Mouse (Mus musculus) embryo, embryonic 11 days (tissue): ENCODE data around the gene Ndufaf2.
A peak's percentile ranks its signal among the peaks of the same experiment; 100 is the strongest.

Experiments used
- DNase-seq: peaks from one replicate; pipeline ENCODE4 v3.0.0-alpha.2; 2015

The Ndufaf2 gene

DNA sequence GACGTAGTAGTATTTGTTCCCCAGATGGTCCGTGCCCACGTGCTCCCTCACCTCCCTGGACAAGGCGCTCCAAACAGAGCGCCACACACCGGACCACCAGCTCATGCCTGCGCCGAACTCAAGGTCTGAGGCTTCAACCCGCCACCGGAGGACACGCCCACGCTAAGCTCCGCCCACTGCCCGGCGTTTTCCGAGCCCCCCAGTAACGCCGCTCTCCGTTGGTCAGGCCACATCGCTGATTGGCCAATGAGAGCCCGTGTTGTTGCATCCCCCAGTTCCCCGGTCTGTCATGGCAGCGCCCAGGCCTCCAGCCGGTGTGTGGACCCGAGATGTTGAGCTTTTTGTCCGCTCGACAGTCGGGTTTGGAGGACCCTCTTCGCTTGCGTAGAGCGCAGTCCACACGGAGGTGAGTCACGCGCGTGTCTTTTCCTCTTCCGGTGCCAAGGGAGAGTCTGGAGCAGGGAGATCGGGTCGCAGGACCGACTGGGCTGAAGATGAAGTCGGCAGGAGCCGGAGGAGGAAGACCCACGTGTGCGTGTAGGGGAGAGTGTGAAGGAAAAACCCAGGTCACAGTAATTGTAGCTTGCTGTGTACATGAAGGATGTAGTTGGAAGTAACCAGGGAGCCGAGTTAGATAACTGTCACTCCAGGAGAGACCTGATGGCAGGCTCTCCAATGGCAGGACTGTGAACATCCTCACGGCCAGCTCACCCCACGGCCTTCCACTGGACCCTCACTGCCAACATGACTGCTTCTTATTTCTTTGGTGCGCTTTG lies at the start of gene Ndufaf2, which contains the start of gene Ercc8:
TSS of gene Ndufaf2 (minus strand) at position 159 of the 776 bp plus-strand sequence.
TSS of gene Ercc8 (plus strand) at position 267 of the 776 bp plus-strand sequence.
- DNase-seq: peak; percentile 97

DNA sequence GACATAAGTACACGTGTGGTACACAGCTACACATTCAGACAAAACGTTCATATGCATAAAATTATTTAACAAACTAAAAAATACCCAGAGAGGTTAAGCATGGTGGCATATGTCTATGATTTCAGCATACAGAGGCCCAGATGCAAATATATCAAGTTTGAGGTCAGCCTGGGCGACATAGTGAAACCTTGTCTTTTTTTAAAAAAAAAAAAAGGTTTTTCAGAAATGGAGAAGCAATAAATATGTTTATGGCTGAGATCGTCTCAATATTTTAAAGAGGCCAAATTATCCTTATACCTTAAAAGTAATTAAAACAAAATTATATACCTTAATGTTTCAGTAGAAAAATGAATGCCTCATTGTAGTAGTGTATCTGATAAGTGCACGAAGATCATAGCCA lies 49.7 kb upstream of the Ndufaf2 start:
- DNase-seq: no peak

DNA sequence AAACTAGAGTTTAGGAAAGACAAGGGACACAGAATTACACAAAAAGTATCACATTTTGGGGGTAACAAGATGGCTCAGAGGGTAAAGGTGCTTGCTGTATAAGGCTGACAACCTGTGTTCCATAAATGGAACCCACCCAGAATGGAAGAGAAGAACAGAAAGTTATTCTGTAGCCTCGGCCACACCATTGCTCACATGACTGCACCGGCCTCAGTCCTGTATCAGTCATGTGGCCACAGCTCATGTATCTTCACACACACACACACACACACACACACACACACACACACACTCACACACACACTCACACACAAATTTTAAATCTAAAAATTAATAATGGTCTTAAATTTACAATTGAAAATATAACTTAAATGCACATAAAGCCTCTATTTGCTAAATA lies 49.0 kb upstream of the Ndufaf2 start:
- no peak for DNase-seq

DNA sequence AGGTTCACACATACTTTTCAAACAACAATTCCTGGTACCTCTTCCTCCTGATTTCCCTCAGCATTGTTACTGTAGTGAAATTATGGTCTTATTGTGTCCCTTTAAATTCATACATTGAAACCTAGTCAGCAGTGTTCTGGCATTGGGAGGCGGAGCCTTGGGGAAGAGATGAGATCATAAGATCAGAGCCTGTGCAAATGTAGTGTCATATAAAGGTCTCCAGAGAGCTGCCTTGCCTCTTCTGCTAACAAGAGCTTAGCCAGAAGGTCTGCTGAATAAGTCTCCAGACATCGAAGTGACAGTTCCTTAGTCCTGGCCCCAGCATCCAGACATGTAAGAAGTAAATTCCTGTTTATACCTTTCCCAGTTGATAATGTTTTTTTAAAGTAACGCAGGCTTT lies 46.4 kb upstream of the Ndufaf2 start:
- DNase-seq: no peak

DNA sequence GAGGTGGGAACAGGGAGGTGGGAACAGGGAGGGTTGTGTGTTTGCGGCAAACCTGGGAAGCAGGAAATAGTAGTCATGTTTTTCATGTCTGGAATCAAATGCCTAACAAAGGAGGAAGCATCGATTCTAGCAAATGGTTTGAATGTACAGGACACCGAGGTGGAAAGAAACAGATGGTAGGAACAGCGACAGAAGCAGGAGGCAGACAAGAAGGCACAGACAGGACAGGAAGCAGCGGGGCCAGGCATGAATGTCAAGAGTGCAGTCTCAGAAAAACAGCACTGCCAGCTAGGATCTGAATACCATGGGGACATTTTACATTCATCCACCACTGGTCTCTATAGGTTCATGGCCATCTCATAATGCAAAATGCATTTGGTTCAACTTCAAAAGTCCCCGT lies 37.1 kb upstream of the Ndufaf2 start:
- DNase-seq: no peak

DNA sequence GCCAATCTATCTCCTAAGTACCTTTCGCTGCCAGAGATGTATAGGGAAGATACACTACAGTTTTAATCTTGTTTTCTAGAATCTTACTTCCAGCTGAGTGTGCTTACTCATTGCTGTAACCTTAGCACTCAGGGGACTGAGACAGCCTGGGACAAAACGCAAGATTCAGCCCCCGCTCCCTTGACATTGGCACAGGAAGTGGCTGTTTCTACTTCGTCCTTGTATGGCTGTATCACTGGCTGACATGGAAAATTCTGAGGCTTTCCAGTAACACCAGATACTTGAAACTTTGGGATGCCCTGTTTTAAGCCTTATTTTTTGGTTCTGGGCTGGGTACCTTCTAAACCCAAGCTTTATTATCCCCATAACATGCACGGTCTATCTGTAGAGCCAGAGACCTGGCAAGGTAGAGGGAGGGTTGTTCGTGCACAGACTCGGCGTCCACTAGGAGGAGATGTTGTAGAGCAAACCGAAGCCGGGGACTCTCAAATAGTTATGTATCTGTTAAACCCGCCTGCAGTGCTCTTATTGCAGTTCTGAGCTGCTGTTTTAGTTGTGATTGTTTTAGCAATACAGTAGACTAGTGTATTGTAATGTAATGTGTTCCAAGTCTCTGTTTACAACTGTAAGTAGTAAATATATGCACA lies 32.8 kb upstream of the Ndufaf2 start:
- peak; percentile 75 for DNase-seq

DNA sequence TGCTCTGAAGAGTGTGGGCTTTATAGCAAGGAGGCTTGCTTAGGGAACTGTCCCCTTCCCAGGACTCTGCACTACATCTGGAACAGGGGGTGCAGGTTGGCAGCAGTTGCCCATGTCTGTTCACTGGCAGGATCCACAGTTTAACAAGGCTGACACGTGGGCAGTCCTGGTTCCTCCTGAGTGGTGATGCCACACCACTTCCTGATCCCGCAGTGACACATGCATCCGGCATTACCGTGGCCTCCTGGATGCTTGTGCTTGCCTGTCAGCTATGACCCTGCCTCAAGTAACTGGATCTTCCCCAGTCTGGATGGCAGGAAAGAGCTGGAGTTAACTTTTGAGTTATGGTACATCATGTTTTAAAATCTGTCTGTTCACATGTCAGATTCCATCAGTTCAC lies 29.6 kb upstream of the Ndufaf2 start:
- no peak for DNase-seq

DNA sequence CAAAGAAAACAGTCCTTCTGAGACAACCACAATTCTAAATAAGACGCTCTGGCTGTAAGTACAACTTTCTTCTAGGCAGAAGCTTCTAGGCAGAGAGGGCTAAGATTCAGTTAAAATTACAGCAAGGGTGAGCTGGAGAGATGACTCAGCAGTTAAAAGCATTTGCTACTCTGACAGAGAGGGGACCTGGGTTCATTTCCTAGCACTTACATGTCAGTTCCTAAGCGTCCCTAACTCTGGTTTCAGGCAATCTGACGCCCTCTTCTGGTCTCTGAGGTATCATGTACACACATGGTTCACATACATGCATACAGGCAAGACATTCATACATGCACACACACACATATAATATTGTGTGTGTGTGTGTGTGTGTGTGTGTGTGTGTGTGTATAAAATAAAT lies 27.1 kb upstream of the Ndufaf2 start:
- no peak for DNase-seq

DNA sequence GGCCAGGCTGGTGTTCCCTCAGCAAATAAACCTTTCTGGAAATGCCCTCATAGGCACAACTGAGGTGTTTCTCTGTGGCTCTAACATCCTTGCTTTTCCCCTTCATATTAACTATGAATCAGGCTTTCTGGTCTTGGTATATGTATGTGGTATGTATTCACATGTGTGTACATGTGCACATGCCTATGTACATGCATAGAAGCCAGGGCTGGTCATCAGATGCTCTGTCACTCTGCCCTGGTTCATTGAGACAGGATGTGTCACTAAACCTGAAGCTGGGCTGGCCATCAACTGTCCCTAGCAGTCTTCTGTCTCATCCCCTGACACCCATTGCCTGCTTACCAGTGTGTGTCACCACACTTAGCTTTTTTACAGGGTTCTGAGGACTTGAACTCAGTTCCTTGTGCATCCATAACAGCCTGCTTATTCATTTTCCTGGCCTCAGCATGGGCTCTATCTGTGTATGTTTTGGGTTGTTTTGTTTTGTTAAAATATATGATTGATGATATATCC lies 26.4 kb upstream of the Ndufaf2 start:
- DNase-seq: no peak

DNA sequence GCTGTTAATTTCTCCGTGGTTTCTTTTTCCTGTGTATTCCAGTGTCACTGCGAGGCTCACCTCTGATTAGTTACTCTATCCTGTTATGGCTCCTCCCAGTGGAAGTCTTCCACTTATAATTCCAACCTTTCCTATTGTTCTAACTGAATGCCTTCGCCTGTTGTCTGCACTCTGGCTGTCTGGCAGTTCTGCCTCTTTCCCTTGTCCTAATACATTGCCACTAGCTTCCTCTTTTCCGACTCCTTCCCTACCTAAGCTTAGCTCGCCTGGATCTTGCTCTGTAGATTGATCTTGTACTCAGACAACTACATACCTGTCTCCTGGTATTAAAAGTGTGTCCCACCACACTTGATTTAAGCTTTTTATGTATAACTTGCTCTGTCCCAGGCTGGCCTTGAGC lies 22.4 kb upstream of the Ndufaf2 start:
- no peak for DNase-seq

DNA sequence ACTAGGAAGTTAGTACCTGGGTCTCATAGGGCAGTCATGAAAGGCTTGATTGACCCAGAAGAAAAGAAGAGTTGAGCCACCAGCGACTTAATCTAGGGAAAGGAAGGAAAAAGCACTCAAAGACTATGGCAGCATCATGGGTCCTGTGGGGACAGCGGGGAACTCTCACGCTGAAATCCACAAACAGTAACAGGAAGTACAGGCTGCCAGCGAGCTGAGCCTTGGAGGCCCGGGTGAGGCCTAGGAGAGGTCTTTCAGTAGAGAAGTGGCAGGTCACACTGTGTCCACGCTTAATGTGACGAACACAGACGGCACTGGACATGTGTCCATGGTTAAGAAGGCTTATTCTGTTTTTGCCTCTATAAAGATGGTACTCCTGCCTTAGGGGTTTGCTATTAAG lies 21.2 kb upstream of the Ndufaf2 start:
- DNase-seq: no peak

DNA sequence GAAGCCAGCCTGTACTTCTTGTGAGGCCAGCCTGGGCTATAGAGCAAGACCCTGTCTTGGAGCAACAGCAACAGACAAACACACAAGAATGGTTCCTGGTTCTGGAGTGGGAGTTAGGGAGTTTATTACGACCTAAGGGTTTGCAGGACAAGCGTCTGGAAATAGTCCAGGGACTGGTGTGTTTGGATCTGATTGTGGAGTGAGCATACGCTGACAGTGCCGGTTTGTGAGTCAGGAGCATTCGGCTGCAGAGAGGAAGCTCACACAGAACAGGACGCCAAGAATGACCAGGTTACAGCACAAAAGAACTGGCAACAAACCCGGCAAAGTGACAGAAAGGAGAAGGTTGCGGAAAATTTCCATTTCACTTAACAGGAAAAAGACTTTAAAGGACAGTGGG lies 12.1 kb upstream of the Ndufaf2 start:
- no peak for DNase-seq

DNA sequence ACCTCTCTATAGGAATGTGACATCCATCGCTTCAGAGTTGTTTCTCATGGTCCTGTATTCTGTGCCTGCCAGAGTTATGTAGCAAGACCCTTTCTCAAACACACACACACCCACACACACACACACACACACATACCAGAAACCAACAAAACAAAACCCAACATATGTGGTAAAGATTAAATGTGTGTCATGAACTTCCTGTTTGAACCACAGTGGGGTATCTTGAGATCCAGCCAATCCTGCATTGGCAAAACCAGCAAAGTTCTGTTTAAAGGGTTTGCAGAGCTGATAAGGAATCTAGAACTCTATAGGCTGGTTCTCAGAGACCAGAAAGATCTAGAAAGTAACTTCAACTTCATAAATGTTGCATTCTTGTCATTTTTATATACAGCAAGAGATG lies 11.6 kb upstream of the Ndufaf2 start:
- no peak for DNase-seq

DNA sequence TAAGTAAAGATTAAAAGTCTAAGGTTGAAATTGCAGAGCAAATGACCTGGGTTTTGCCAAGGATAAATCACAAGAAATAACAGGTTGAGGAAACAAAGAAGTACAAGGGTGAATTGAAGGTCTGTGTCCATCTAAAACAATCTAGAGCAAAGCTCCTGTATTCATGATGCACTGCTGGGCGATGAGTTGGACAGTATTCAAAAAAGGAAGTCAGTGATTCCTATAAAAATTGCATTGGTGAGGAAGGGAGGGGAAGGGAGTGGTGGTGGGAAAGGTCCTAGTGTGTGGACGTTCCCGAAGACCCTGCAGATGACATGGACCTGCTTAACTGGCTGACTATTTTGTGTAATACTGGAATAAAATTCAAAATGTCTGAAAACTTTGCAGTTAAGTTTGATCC lies 6.2 kb upstream of the Ndufaf2 start:
- no peak for DNase-seq

DNA sequence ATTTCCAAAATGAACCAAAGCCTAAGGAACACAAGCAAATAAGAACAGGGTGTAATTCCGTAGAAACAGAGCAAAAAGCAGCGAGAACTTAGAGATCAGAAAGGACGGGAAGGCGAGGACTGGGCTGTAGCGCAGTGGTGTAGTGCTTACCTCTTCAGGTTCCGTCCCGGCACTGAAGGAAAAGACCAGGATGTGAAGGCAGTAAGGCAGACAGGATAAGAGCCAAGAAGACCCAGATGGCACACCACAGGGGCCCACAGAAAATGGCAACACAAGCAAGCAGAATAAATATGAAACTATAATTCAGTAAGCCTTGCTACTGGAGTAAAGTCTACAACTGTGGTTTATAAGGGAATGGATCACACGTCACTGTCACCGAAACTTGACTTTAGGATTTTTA lies 5.5 kb upstream of the Ndufaf2 start:
- no peak for DNase-seq

DNA sequence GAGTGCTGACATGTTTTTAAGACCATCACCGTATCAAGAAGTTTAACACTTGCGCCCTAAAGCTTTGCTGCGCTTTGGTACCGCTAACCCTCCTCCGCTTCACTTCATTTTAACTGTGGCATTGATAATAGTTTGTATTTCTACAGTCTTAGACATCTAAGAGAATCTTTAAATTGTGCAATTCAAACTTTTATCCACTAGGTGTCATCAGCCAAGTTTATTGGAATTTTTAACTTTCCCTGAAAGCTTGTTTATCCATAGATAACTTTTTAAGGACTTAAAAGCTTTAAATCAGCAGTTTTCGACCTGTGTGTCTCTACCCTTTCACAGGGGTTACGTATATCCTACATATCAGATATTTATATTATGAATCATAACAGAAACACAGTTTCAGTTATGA lies 1.5 kb upstream of the Ndufaf2 start:
- DNase-seq: peak; percentile 37

DNA sequence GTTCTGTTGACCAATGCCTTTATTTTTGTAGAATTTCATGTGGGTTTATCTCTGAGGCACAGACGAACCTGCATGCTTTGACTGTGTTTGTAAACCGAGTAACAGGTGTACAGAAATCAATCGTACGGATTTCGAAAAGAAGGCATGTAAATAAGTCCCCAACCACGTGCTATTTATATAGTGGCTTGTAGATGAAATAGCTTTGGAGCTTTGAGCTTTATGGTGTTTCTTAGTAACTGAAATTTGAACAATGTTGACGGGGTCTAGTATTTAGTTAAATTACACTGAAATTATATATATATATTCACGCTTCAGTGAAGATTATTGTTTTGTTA lies 785 bp upstream of the Ndufaf2 start:
- no peak for DNase-seq

DNA sequence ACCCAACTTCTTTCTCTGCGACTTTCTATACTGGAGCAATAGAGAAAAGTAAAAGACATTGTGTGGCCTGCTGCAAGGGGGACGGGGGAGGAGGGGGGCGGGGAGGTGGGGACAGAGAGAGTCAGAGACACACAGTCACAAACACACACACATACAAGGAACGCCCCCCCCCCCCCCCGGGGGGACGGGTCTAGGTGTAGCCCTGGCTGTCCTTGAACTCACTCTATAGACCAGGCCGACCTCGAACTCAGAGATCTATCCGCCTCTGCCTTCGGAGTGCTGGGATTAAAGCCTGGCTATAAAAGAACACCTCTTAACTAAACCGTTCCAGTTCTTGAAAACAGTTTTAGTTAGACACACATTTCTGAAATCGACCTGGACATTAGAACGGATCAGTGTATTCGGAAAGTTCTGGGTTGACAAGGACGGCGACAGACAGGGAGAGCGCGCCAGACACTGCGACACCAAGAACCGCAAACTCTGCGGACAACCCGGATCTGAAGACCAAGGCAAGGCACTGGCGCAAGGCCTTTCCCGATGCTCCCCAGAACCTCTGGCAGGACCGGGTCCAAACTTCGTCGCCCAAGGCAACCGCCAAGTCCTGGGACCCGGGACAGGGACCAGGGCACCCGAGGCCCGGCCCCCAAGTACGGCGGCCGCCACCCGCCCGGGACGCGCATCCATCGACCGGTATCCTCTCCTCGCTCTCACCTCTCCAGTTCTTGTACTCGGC lies 525 bp downstream of the Ndufaf2 start:
- peak; percentile 43 for DNase-seq

DNA sequence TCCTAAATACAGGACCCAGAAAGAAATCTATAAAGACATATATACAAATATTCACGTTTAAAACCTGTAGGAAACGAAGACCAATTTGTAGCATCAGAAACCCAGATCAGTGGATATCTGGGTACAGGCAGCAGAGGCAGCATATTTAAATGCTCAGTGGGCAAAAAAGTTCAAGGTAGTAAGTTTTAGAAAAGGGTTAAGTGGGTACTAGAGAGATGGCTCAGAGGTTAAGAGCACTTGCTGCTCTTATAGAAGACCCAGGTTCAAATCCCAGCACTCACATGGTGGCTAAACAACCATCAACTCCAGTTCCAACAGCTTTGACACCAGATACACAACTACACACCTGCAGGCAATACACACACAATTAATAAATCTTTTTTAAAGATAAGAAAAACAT lies 1.3 kb downstream of the Ndufaf2 start:
- no peak for DNase-seq

DNA sequence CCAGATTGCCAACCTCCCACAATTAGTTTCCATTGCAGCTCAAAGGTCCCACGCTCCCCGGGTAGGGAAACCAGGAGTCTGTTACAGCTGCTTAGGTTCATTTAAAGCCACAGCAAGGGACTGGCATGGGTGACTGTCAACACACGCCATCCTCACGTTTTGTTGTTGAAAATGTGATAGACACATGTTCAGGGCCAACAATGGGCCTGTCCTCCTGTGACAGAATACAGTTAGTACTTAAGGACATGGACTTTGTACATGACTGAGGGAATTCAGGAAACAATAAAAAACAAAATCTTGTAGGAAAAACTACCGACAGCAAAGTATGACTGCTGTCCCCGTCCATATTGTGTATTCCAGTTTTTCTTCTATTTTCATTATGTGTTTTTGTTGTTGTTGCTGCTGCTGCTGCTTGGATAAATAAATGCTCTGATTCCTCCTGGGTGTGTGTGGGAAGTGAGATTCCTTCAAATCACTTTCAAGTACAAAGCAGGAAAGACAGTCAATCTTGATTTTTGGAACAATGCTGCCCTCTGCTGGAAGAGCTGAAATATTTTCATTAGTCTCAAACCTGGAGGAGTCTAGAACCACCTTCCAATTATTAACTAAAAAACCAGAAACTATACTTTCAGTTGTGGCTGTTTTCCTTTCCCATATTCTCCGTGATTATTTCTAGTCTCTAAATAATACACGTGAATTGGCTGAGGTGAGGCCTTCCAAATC lies 5.6 kb downstream of the Ndufaf2 start:
- DNase-seq: peak; percentile 70

DNA sequence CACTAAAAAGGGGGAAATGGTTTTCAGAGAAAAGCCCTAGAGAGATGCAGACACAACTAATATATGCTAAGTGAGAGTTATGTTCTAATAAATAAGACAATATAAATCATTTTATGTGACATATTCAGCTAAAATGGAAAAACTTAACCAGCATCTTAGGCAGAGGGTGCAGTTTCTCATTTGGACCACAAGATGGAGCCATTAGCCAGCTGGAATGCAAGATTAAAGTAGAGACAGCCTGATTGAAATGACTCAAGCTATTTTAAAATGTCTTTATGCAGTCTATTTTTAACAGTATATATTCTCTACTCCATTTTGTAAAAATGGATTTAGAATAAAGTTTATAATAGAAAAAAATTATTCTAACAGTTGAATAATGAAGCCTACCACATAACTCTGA lies 6.6 kb downstream of the Ndufaf2 start:
- DNase-seq: peak; percentile 38

DNA sequence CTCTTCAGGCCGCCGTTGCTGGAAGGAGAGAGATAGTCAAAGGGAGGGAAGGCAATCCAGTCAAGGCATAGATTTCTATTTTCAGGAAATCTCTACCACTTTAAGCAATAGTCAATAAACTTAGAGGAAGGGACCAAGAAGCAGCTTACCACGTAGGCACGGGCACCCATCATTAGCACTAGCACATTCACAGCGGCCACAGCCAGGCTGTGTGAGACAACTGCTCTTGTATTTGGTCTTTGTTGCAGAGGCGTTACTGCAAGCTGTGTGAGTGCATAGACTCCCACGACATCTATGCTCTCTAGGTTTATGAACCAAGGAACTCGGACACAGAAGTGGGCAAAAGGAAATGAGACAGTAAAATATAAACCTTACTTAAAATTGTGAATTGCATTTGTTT lies 14.3 kb downstream of the Ndufaf2 start:
- no peak for DNase-seq

DNA sequence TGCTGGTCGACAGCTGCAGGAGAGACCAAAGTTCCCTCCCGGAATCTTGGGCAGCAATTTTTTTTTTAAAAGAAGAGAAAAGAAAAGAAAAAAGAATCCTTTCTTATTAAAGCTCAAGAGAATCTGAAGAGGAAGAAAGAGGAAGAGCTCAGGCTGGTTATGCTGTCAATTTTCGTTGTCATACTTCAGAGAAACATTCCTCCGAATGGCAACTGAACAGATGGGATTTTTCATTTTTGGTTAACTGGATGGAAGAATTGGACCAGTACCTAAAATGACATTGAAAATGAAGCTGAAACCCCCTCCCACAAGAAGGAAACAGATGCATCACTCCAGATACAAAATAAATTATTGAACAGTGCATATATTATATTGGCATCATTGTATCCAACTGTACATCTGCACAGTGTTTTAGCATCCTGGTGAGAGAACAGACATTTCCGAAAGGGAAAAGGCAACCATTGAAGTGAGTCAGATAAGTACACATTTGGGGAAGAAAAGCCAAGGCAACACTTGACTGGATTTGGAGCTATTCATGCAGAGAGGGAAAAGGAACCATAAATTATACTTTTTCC lies 19.9 kb downstream of the Ndufaf2 start:
- DNase-seq: no peak
